Mouse (Mus musculus) left cerebral cortex, adult 2 months (tissue): ENCODE data around the gene Cep290. TPM values are rescaled to one million over a fixed set of nuclear protein-coding genes. Genes with fewer than 3 reads are reported as not detected.

Source experiments
- DNase-seq, 2 experiments: peaks; one replicate each; pipeline ENCODE4 v3.0.0; 2021 to 2022; ENCODE audit warnings: low spot score in 2 of 2, mixed read lengths in 1 of 2; ENCODE audit errors: extremely low spot score in 1 of 2
- H3K27ac ChIP-seq: fragments of 200-600 bp; 2 replicates; pipeline ENCODE4 v1.8.1; 2022
- H3K4me3 ChIP-seq: fragments of 200-600 bp; 2 replicates; pipeline ENCODE4 v1.8.1; 2022
- CTCF ChIP-seq: fragments of 200-600 bp; IDR thresholded peaks from 2 replicates; pipeline ENCODE4 v1.8.1; 2022; ENCODE audit warnings: antibody characterized with exemption, mild to moderate bottlenecking, moderate library complexity
- intact Hi-C: fragments of 180-260 bp; cut with DNase I; formaldehyde crosslinking; loops from one replicate; pipeline ENCODE4 v1.15.1; 2025
- total RNA-seq, 2 experiments: library from RNA; stranded (reverse); gene quantifications; 2 replicates each; pipeline ENCODE4 v1.2.3; 2021

Gene Cep290
- total RNA-seq, 2 experiments from 2014 or later = 17.9 to 19.0 TPM

GRCm38 (mm10) chr10:100598339-100598738 lies 111.0 kb downstream of the Cep290 start:
- Histone ChIP-seq H3K27ac (no peak overlapping the region), H3K4me3 (no peak overlapping the region)
- intact Hi-C loops = no loop called here
- TF ChIP-seq CTCF = no peak
- no peak for DNase-seq

- intact Hi-C loops = no loop called here
- DNase-seq = no peak
- no peak overlapping the region for H3K4me3 ChIP-seq
- no peak for TF ChIP-seq CTCF
- no peak overlapping the region for H3K27ac ChIP-seq
Measured at GRCm38 (mm10) chr10:100603511-100603910, 116.2 kb downstream of the Cep290 start.

- peak; percentile 31 for TF ChIP-seq CTCF
- H3K4me3 ChIP-seq = no peak overlapping the region
- no peak for DNase-seq
- no peak overlapping the region for H3K27ac ChIP-seq
- intact Hi-C loops = no loop called here
Measured at GRCm38 (mm10) chr10:100604254-100604653, 116.9 kb downstream of the Cep290 start.

DNA sequence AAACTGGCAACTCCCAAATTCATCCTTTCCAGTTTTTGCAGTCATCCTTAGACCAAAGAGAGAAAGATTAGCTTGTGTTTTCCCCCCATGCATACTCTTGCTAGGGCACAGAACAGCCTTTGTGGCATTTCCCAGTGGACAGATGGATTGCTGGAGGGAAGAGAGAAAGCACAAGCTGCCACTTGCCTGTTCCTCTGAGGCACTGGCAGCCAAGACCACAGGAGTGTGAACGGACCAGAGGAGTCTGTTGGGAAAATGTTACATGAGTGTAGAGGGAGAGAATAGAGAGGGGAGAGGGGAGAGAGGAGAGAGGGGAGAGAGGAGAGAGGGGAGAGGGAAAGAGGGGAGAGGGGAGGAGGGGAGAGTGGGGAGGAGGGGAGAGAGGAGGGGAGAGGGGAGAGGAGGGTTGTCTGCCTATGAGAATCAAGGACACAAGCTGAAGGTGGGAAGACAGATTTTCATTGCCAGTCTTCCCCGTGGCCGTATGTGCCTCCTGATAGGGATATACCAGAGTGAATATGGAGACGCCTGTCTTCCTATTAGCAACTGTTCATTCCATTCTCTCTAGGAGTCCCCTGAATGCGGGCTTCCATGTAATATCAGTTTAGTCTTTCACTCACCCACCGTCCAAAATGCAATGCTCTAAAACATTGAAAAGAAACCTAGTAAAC lies 130.0 kb downstream of the Cep290 start:
- H3K4me3 ChIP-seq = no peak overlapping the region
- intact Hi-C loops = no loop called here
- TF ChIP-seq CTCF = no peak
- no peak for DNase-seq
- H3K27ac ChIP-seq = no peak overlapping the region

- H3K4me3 ChIP-seq = no peak overlapping the region
- no peak for TF ChIP-seq CTCF
- intact Hi-C loops = no loop called here
- DNase-seq = no peak
- H3K27ac ChIP-seq = no peak overlapping the region
Measured at GRCm38 (mm10) chr10:100619474-100619873, 132.1 kb downstream of the Cep290 start.

DNA sequence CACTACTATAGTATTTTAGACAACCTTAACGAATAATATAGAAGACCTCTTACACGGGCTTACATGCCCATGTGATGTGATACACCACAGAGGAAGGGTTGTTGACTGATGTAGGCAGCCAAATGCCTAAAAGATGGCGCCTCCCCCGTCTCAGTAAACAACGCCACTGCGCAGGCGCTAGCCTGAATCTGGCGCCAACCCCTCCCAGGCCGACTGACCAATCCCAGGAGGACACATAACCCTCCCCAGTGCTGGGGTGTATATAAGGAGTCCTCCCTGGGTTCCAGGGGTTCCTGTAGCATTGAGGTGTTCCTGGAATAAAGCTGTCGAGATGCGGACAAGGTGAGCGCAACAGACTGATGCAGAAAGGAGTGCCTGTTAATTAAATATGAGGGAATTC lies 132.7 kb downstream of the Cep290 start:
- no peak for TF ChIP-seq CTCF
- no peak for DNase-seq
- intact Hi-C loops = no loop called here
- no peak overlapping the region for H3K4me3 ChIP-seq
- H3K27ac ChIP-seq = no peak overlapping the region

DNA sequence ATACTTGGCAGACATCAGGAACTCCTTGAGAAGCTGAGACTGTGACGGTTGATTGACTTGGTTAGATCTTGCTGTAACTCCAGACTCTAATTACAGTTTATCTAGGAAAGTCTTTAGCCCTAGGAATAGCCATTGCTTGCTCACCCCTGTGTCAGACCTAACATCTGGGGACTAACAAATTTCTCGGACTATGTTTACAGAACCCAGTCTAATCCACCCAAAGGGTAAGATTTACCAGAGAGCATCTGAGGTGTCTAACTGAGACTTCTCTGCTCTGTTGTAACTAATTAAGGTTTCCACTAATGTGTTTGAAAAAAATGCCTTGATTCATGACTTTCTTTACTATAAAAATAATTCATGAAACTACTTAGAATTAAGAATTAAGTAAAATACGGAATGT lies 135.1 kb downstream of the Cep290 start:
- no peak for TF ChIP-seq CTCF
- Histone ChIP-seq H3K27ac (no peak overlapping the region), H3K4me3 (no peak overlapping the region)
- no peak for DNase-seq
- intact Hi-C loops = no loop called here

Other genes with a start within 250 kb of the Cep290 start
- gene Gm4301, start 151.9 kb upstream of the Cep290 start, total RNA-seq = not detected
- not detected for gene Gm4302, start 146.7 kb upstream of the Cep290 start, total RNA-seq
- not detected for gene Gm4303, start 141.6 kb upstream of the Cep290 start, total RNA-seq
- gene Gm4305, start 136.5 kb upstream of the Cep290 start, total RNA-seq = not detected
- gene Gm4307, start 126.2 kb upstream of the Cep290 start, total RNA-seq = not detected
- gene Gm4312, start 105.0 kb upstream of the Cep290 start, total RNA-seq = not detected
- gene Tmtc3, start 208 bp upstream of the Cep290 start, total RNA-seq = 10 to 100 TPM; 12.5 to 14.7 TPM
- 10 to 100 TPM; 21.6 to 22.0 TPM for gene 4930430F08Rik, start 102.9 kb downstream of the Cep290 start, total RNA-seq
- not detected for gene 1700017N19Rik, start 102.9 kb downstream of the Cep290 start, total RNA-seq